Mouse (Mus musculus) bone marrow macrophage, adult 2 months (primary cell): ENCODE measurements around the gene Cyp4f14.

ENCODE experiments used
- CTCF ChIP-seq: IDR thresholded peaks from 2 replicates; pipeline ENCODE4 v1.5.1; 2012; ENCODE audit warnings: low read depth, mild to moderate bottlenecking, low read length, moderate library complexity
- POLR2A ChIP-seq: IDR thresholded peaks from 2 replicates; pipeline ENCODE4 v1.6.1; 2012; ENCODE audit warnings: mild to moderate bottlenecking, low read depth, low read length, borderline replicate concordance

GRCm38 (mm10) chr17:32917131-32917530 lies at the start of gene Cyp4f14:
- no peak for TF ChIP-seq CTCF
- TF ChIP-seq POLR2A = no peak
